Mouse (Mus musculus): ENCODE data around the gene Cebpe.

The Cebpe gene

GRCm38 (mm10) chr14:54712074-54712473 lies at the start of gene Cebpe:
TSS of gene Cebpe (minus strand) at chr14:54712174.
- DNase-seq: no peak

DNA sequence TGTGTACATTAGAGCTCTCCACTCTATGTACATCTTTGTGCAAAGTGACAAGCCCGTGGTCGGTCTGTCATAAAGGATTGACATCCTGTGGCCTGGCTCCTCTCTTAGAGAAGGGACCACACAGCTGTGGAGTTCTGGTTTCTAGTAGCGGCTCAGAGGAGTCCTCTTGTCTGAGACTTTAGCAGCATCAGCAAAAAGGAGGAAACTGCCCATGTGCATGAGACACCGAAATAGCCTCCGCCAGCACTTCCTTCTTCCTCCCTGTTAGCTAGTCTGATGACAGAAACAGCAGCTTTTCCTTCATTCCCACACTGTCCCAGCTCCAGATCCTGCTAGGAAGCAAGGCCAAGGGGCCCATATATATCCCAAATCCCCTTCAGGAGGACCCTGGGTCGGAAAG lies 44.4 kb upstream of the Cebpe start:
- peak; percentile 96 for DNase-seq

- peak; percentile 97 for DNase-seq
Observed at GRCm38 (mm10) chr14:54754602-54755018, 42.6 kb upstream of the Cebpe start.

DNA sequence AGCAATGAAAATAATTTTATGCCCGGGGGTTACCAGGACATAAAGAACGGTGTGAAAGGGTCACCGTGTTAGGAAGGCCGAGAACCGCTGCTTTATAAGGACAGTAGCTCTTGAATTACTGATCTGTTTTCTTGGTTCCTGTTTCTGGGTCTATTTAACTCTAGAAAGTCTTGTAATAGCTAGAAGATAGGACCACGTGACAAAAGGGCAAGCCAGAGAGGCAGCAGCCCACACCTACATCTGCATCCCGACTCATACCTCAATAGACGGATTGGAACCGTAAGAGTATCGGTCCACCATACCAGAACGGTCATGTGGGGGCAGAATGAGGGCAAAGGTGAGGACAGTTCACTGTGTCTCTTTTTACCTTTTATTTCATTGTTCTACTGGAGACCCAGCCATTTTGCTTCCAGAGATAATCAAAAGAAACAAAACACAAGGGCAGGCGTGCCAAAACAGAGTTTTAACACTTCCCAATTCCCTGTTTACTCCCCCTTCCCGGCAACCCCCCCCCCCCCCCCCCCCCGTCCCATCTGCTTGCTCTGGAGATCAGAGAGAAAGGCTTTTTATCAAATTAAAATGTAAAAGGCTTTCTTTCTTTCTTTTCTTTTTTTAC lies 42.1 kb upstream of the Cebpe start:
- DNase-seq: peak; percentile 64

- peak; percentile 58 for DNase-seq
Observed at GRCm38 (mm10) chr14:54752938-54753337, 41.0 kb upstream of the Cebpe start.

DNA sequence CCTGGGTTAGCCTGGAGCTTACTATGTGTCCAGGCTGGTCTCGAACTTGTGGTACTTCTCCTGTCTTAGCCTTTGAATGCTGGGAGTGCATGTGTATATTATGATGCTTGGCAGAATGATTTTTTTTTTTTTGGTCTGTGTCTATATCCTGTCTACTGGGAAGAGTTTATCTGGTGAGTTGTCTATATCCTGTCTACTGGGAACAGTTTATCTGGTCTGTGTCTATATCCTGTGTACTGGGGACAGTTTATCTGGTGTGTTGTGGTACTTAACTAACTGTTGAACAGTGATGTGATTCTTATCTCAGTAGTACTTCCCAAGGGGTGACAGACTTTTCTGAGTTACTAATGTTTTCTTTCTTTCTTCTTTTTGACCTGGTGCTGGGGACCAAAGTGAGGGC lies 39.8 kb upstream of the Cebpe start:
- DNase-seq: no peak

DNA sequence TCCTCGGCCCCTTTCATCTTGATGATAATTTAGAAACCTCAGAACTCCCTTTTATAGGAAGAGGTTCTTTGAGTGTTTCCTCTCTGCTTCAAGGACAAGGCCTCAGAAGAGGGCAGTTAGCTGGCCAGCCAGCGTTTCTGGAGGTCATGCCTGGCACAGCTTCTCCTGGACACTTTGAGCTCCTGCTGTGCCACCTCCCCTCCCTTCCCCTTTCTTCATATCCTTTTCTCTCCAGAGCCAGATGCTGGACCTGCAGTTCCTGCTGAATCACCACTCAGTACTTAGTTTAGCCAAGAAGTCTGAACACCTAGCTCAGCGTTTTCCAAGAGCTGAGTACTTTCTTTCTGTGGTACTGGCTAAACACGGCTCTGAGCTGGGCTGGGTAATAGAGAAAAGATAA lies 37.3 kb upstream of the Cebpe start:
- DNase-seq: peak; percentile 96

DNA sequence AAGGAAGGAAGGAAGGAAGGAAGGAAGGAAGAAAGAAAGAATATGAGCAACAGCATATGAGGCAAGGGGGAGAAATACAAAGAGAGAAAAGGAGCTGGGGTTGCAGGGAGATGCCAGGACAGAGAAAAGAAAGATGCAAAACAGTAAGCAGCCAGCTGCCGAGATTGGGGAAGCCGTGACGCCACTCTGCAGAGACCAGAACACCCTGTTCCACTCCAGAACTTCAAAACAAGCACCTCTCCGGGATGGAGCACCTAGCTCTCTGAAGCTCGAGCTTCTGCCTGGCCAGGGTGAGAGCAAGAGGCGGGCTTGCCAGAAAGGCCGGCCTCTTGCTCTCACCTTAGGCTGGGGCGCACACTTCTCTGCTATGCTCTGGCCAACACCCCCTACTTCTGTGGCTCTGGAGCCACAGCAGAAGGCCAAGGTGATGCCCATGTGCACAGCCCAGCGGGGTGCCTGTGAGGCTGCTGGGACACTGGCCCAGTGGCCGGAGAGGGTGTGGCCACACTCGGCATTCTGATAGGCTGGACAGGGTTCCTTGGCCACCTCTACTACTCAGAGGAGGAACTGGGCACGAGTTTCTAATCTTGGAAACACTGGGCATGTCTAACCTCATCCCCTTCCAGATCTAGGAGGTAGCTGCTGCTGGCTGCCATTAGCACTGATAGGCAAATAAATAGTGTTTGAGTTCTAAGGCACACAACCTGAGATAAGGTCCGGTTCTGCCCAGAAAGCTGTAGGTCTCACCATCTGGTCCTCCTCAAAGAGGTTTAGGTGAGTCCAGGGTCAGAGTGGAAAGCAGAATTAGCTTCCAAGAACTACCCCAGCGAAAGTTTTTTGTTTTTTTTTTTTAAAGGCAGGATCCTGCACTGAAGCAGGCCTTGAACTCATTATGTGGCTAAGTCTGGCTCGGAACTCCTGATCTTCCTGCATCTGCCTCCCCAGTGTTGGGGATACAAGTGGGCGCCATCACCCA lies 36.3 kb upstream of the Cebpe start:
- peak; percentile 98 for DNase-seq

DNA sequence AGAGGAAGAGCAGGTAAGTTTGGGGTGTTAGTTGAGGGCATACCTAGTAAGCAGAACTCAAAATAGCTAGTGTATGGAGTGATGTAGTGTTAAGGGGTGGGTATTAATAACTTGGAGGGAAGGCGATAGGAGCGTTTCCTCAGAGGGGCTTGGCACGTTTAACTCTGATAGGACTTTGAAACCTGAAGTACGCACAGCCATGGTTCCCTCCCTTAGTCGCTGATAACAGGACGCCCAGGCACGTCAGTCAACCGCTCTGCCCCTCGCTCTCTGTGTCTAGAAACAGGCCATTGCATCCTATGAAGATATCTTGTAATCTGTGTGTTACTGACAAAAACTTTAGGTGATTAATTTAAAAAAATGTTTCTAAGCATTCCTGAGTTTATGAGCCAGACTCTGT lies 34.1 kb upstream of the Cebpe start:
- DNase-seq: peak; percentile 53

GRCm38 (mm10) chr14:54744473-54744872 lies 32.5 kb upstream of the Cebpe start:
- no peak for DNase-seq

DNA sequence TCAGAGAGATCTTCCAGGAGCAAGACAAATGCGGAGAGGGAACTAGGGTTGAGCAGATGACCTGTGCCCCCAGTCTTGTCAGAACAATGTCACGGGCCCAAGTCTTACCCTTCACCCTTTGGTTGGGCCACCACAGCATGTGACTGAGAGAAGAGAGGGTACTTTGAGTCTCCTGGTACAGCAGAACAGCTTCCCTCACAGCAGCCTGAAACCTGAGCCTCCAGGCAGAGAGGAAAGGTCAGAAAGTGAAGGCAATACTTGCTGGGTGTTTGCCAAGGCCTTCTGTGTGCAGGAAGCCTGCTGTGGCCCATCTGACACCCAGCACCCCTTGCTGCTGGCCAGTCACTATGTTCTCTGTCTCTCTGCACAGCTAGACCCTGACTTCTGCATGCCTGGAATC lies 30.4 kb upstream of the Cebpe start:
- no peak for DNase-seq

- DNase-seq: peak; percentile 57
Observed at GRCm38 (mm10) chr14:54741721-54742120, 29.7 kb upstream of the Cebpe start.

DNA sequence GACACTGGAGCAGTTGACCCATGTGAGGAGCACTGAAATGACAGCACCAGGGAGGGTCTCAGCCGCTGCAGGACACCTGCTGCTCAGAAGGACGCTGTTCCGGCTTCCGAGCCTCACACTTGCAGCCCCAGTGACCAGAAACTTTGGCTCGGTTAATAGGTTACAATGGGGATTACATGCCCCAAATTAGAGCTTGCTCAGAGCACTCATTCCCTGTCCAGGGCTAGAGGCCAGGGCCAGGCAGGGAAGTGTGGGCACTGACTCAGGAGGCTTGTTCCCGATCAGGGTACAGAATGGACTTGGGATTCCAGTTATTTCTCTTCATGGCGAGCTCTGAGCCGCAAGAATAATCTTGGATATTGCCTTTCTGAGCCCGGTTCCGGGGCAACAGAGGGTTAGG lies 25.7 kb upstream of the Cebpe start:
- DNase-seq: no peak

- DNase-seq: no peak
Observed at GRCm38 (mm10) chr14:54736555-54737552, 24.9 kb upstream of the Cebpe start.

- DNase-seq: no peak
Observed at GRCm38 (mm10) chr14:54735221-54735620, 23.2 kb upstream of the Cebpe start.

GRCm38 (mm10) chr14:54734004-54734403 lies 22.0 kb upstream of the Cebpe start:
- no peak for DNase-seq

GRCm38 (mm10) chr14:54732206-54732605 lies 20.2 kb upstream of the Cebpe start:
- no peak for DNase-seq

GRCm38 (mm10) chr14:54730305-54730704 lies 18.3 kb upstream of the Cebpe start:
- no peak for DNase-seq

GRCm38 (mm10) chr14:54728823-54729653 lies 17.1 kb upstream of the Cebpe start:
- DNase-seq: no peak

- DNase-seq: no peak
Observed at GRCm38 (mm10) chr14:54727565-54727964, 15.6 kb upstream of the Cebpe start.

GRCm38 (mm10) chr14:54724049-54724448 lies 12.1 kb upstream of the Cebpe start:
- no peak for DNase-seq

DNA sequence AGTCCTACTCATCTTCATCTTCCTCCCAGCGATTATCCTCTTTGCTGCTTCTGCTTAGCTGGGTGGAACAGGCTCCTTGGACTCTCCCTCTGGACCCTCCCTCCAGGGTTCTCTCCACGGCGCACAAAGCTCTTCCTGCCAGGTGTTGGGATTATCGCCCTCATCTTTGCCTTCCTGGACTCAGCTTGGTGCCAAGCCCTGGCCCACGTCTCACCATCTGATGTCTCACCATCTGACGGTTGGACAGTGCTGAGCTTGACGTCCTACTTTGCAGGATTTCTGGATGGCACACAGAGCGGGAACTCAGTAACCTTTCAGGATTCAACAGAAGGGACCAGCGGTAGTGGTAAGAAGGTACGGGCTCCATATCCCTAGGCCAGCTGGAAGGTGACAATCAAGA lies 9.7 kb upstream of the Cebpe start:
- DNase-seq: no peak
